Mouse (Mus musculus) limb, embryonic 14.5 days (tissue): Measurements from ENCODE around the gene Tmem199. TPM values are rescaled to one million over a fixed set of nuclear protein-coding genes. Genes with fewer than 3 reads are reported as not detected.
"Not testable (repeated sequence)": the region's sequence is repeated elsewhere in the genome, so short reads cannot be mapped to it uniquely, and the experiment has no call there.

Experiments
- ATAC-seq: fragments of 200-750 bp; cut with Nextera tagmentation; 2 replicates; pipeline ENCODE4 v1.8.0; 2017; ENCODE audit warnings: low read depth, moderate number of reproducible peaks, moderate TSS enrichment; ENCODE audit not compliant: low FRiP score
- DNase-seq: peaks from one replicate; pipeline ENCODE4 v3.0.0-alpha.2; 2015; ENCODE audit warnings: low spot score
- H3K27ac ChIP-seq: fragments of 300-500 bp; sonication (generic); replicated peaks from 2 replicates; pipeline ENCODE4 v1.5.1; 2014; ENCODE audit warnings: low read depth, mild to moderate bottlenecking, low read length, moderate library complexity, mixed read lengths
- H3K27me3 ChIP-seq: fragments of 300-500 bp; sonication (generic); 2 replicates; pipeline ENCODE4 v1.6.1; 2014; ENCODE audit warnings: low read length, mixed read lengths; ENCODE audit not compliant: control insufficient read depth, insufficient read depth
- H3K36me3 ChIP-seq: fragments of 300-500 bp; sonication (generic); 2 replicates; pipeline ENCODE4 v1.6.1; 2014; ENCODE audit warnings: mild to moderate bottlenecking, low read length, moderate library complexity, mixed read lengths; ENCODE audit not compliant: control insufficient read depth, insufficient read depth
- H3K4me1 ChIP-seq: fragments of 300-500 bp; sonication (generic); 2 replicates; pipeline ENCODE4 v1.6.1; 2014; ENCODE audit warnings: antibody characterized with exemption, low read length, mixed read lengths; ENCODE audit not compliant: control insufficient read depth, insufficient read depth
- H3K4me2 ChIP-seq: fragments of 300-500 bp; sonication (generic); replicated peaks from 2 replicates; pipeline ENCODE4 v1.6.1; 2014; ENCODE audit warnings: low read depth, mild to moderate bottlenecking, low read length, moderate library complexity; ENCODE audit not compliant: severe bottlenecking
- H3K4me3 ChIP-seq: fragments of 300-500 bp; sonication (generic); replicated peaks from 2 replicates; pipeline ENCODE4 v1.5.1; 2014; ENCODE audit warnings: low read length
- H3K9ac ChIP-seq: fragments of 300-500 bp; sonication (generic); 2 replicates; pipeline ENCODE4 v1.6.1; 2014; ENCODE audit warnings: mild to moderate bottlenecking, low read depth, low read length, moderate library complexity; ENCODE audit not compliant: severe bottlenecking
- H3K9me3 ChIP-seq: fragments of 300-500 bp; sonication (generic); 2 replicates; pipeline ENCODE4 v1.6.1; 2016; ENCODE audit warnings: low read length; ENCODE audit not compliant: control insufficient read depth
- POLR2A ChIP-seq: fragments of 200-500 bp; IDR thresholded peaks from 2 replicates; pipeline ENCODE4 v1.8.0; 2012; ENCODE audit warnings: inconsistent platforms, mild to moderate bottlenecking, moderate library complexity, borderline replicate concordance; ENCODE audit not compliant: insufficient read depth, insufficient read length; ENCODE audit errors: extremely low read depth
- WGBS: fragments of 180-500 bp; shearing (Covaris S2); extraction: QIAGEN DNeasy Blood & Tissue Kit; methylation state at CpG from one replicate; pipeline ENCODE4 v1.1.7; 2014; 5-methylcytosine and 5-hydroxymethylcytosine counted together
- polyA plus RNA-seq, 2 experiments: library from polyadenylated mRNA; depleted of rRNA in 1 of 2; stranded (reverse) in 1 of 2; unstranded in 1 of 2; fragments of >200 nt; fragmentation: Nextera tagmentation in 1 of 2; extraction: Ambion mirVana in 1 of 2; gene quantifications; 2 replicates each; pipeline versions ENCODE4 v1.2.1 to v1.2.3; 2012 to 2014

Tmem199 gene
- polyA plus RNA-seq, 2 experiments: 39.8 to 40.1 TPM

GRCm38 (mm10) chr11:78534516-78534915 is 22.5 kb upstream of the Tmem199 start:
- peaks cover 31% of the 10 kb centered on the region for H3K36me3 ChIP-seq
- H3K27ac ChIP-seq: no peak overlapping the region
- no peaks in the 10 kb centered on the region for H3K9me3 ChIP-seq
- no peaks in the 10 kb centered on the region for H3K27me3 ChIP-seq
- DNase-seq (no peak), ATAC-seq (no peak)
- no peak overlapping the region for H3K9ac ChIP-seq
- TF ChIP-seq POLR2A: no peak
- peaks cover 18% of the 10 kb centered on the region for H3K4me1 ChIP-seq
- H3K4me3 ChIP-seq: peak overlapping the region; percentile 81
- H3K4me2 ChIP-seq: peak overlapping the region; percentile 65
- WGBS: 90% methylated on average over 4 of the region's 4 CpGs

- not testable (repeated sequence) for H3K9ac ChIP-seq, H3K4me1 ChIP-seq, DNase-seq, H3K4me3 ChIP-seq, H3K27me3 ChIP-seq, ATAC-seq, H3K4me2 ChIP-seq, H3K9me3 ChIP-seq, H3K27ac ChIP-seq
- peaks cover 45% of the 10 kb centered on the region for H3K36me3 ChIP-seq
- WGBS: 94% methylated on average over 10 of the region's 10 CpGs
These were observed 19.5 kb upstream of the Tmem199 start for GRCm38 (mm10) chr11:78531515-78531914.

GRCm38 (mm10) chr11:78531046-78531445 is 19.1 kb upstream of the Tmem199 start:
- Histone ChIP-seq H3K36me3 (peaks cover 50% of the 10 kb centered on the region), H3K9ac (no peak overlapping the region), H3K27ac (no peak overlapping the region), H3K4me3 (no peak overlapping the region), H3K4me1 (peaks cover 7% of the 10 kb centered on the region), H3K27me3 (no peaks in the 10 kb centered on the region), H3K9me3 (no peaks in the 10 kb centered on the region), H3K4me2 (no peak overlapping the region)
- 74% methylated on average over 6 of the region's 6 CpGs for WGBS
- no peak for DNase-seq
- no peak for ATAC-seq
- no peak for TF ChIP-seq POLR2A

GRCm38 (mm10) chr11:78530001-78530400 is 18.0 kb upstream of the Tmem199 start:
- TF ChIP-seq POLR2A: no peak
- H3K9me3 ChIP-seq: no peaks in the 10 kb centered on the region
- no peak overlapping the region for H3K4me2 ChIP-seq
- DNase-seq: no peak
- no peak overlapping the region for H3K27ac ChIP-seq
- H3K36me3 ChIP-seq: peaks cover 60% of the 10 kb centered on the region
- 90% methylated on average over 12 of the region's 12 CpGs for WGBS
- ATAC-seq: no peak
- no peaks in the 10 kb centered on the region for H3K27me3 ChIP-seq
- no peak overlapping the region for H3K4me3 ChIP-seq
- no peak overlapping the region for H3K9ac ChIP-seq
- peaks cover 5% of the 10 kb centered on the region for H3K4me1 ChIP-seq

- TF ChIP-seq POLR2A: no peak
- DNase-seq (no peak), ATAC-seq (no peak)
- no peaks in the 10 kb centered on the region for H3K27me3 ChIP-seq
- H3K9ac ChIP-seq: no peak overlapping the region
- H3K4me2 ChIP-seq: no peak overlapping the region
- no peaks in the 10 kb centered on the region for H3K9me3 ChIP-seq
- WGBS: 92% methylated on average over 9 of the region's 9 CpGs
- no peak overlapping the region for H3K4me3 ChIP-seq
- no peak overlapping the region for H3K27ac ChIP-seq
- H3K4me1 ChIP-seq: no peaks in the 10 kb centered on the region
- H3K36me3 ChIP-seq: peaks cover 73% of the 10 kb centered on the region
These were observed 16.7 kb upstream of the Tmem199 start for GRCm38 (mm10) chr11:78528714-78529113.

- H3K9me3 ChIP-seq: no peaks in the 10 kb centered on the region
- H3K4me3 ChIP-seq: no peak overlapping the region
- no peaks in the 10 kb centered on the region for H3K4me1 ChIP-seq
- H3K4me2 ChIP-seq: no peak overlapping the region
- DNase-seq (no peak), ATAC-seq (no peak)
- 83% methylated on average over 2 of the region's 2 CpGs for WGBS
- H3K36me3 ChIP-seq: peaks cover 96% of the 10 kb centered on the region
- no peak overlapping the region for H3K27ac ChIP-seq
- TF ChIP-seq POLR2A: no peak
- no peak overlapping the region for H3K9ac ChIP-seq
- no peaks in the 10 kb centered on the region for H3K27me3 ChIP-seq
These were observed 12.9 kb upstream of the Tmem199 start for GRCm38 (mm10) chr11:78524838-78525237.
